Mouse (Mus musculus): ENCODE measurements around the gene Gtf2i.

Gene Gtf2i

GRCm38 (mm10) chr5:134322355-134322754, 7.8 kb upstream of the Gtf2i start:
- no peak for DNase-seq (ENCODE audit: low spot score)

GRCm38 (mm10) chr5:134321699-134322098, 7.1 kb upstream of the Gtf2i start:
- DNase-seq (ENCODE audit: low spot score), result no peak

GRCm38 (mm10) chr5:134318903-134319302, 4.3 kb upstream of the Gtf2i start:
- no peak for DNase-seq (ENCODE audit: low spot score)

- DNase-seq (ENCODE audit: low spot score), result no peak
These were observed 2.2 kb upstream of the Gtf2i start for GRCm38 (mm10) chr5:134316721-134317120.

GRCm38 (mm10) chr5:134315623-134316350, 1.2 kb upstream of the Gtf2i start:
- DNase-seq (ENCODE audit: low spot score), result peak; percentile 65

GRCm38 (mm10) chr5:134314068-134314674, 389 bp downstream of the Gtf2i start:
- no peak for DNase-seq (ENCODE audit: low spot score)

- peak; percentile 98 for DNase-seq (ENCODE audit: low spot score)
These were observed 1.0 kb downstream of the Gtf2i start for GRCm38 (mm10) chr5:134313451-134314067.

GRCm38 (mm10) chr5:134312691-134313450, 1.7 kb downstream of the Gtf2i start:
- peak; percentile 23 for DNase-seq (ENCODE audit: low spot score)

- no peak for DNase-seq (ENCODE audit: low spot score)
These were observed 2.6 kb downstream of the Gtf2i start for GRCm38 (mm10) chr5:134311894-134312411.

- no peak for DNase-seq (ENCODE audit: low spot score)
These were observed 4.4 kb downstream of the Gtf2i start for GRCm38 (mm10) chr5:134310201-134310600.

- DNase-seq (ENCODE audit: low spot score), result no peak
These were observed 5.2 kb downstream of the Gtf2i start for GRCm38 (mm10) chr5:134309345-134309744.

- DNase-seq (ENCODE audit: low spot score), result peak; percentile 38
These were observed 9.9 kb downstream of the Gtf2i start for GRCm38 (mm10) chr5:134304639-134305038.

GRCm38 (mm10) chr5:134295277-134296050, 19.1 kb downstream of the Gtf2i start:
- DNase-seq (ENCODE audit: low spot score), result no peak

- no peak for DNase-seq (ENCODE audit: low spot score)
These were observed 20.0 kb downstream of the Gtf2i start for GRCm38 (mm10) chr5:134294606-134295005.

- no peak for DNase-seq (ENCODE audit: low spot score)
These were observed 23.5 kb downstream of the Gtf2i start for GRCm38 (mm10) chr5:134291096-134291495.

GRCm38 (mm10) chr5:134289935-134290560, 24.5 kb downstream of the Gtf2i start:
- DNase-seq (ENCODE audit: low spot score), result no peak

GRCm38 (mm10) chr5:134288071-134288470, 26.5 kb downstream of the Gtf2i start:
- DNase-seq (ENCODE audit: low spot score), result no peak

GRCm38 (mm10) chr5:134284921-134285320, 29.6 kb downstream of the Gtf2i start:
- no peak for DNase-seq (ENCODE audit: low spot score)

- DNase-seq (ENCODE audit: low spot score), result no peak
These were observed 32.0 kb downstream of the Gtf2i start for GRCm38 (mm10) chr5:134282603-134283002.

- no peak for DNase-seq (ENCODE audit: low spot score)
These were observed 32.5 kb downstream of the Gtf2i start for GRCm38 (mm10) chr5:134282076-134282475.

GRCm38 (mm10) chr5:134279371-134279770, 35.2 kb downstream of the Gtf2i start:
- no peak for DNase-seq (ENCODE audit: low spot score)
